Mouse (Mus musculus): Measurements from ENCODE around the gene Gm17720. TPM values are rescaled to one million over a fixed set of nuclear protein-coding genes. Genes with fewer than 3 reads are reported as not detected.
"Not testable (repeated sequence)": the region's sequence is repeated elsewhere in the genome, so short reads cannot be mapped to it uniquely, and the experiment has no call there.

The Gm17720 gene
- polyA plus RNA-seq, 2 experiments: not detected

DNA sequence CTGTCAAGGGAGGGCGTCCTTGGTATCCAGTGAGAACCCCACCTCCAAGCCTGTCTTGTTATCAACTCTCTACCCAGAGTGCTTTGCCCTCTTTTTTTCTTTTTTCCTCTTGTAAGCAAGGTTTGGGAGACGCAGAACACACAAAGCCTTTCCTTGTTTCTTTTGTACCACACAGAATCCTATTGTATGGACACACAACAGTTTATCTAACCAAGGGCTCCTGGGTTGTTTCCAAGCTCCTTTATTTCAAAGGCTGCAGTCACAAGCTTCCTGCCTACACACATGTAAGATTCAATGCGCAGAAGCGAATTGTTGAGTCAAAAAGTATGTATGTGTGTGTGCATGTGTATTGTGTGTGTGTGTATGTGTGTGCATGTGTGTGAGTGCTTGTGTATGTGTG lies 68.2 kb downstream of the Gm17720 start:
- WGBS (ENCODE audit: insufficient replicate concordance): 61% methylated on average over 4 of the region's 4 CpGs
- no peak for ATAC-seq (ENCODE audit: insufficient read depth)

DNA sequence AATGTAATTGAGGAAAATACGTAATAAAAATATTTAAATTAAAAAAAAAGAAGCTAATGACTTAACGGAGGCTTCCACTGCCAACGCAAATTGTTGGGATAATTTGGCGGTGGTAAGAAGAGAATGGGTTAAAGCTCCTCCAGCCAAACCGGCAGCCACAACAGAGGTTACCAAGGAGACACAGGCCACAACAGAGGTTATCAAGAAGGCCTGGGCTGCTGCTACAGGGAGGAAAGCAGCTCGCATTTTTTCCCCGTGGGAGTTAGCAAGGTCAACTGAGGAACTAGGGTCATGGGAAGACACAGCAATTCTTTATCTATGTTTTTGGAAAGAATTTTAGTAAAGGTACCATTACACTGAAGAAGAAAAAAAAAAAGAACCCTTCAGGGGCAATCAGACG lies 68.8 kb downstream of the Gm17720 start:
- not testable (repeated sequence) for H3K27me3 ChIP-seq (ENCODE audit: control insufficient read depth, insufficient read depth, low read length); H3K9me3 ChIP-seq (ENCODE audit: control insufficient read depth, low read length); H3K9ac ChIP-seq (replicated peaks); H3K36me3 ChIP-seq (replicated peaks; ENCODE audit: control insufficient read depth, insufficient read depth, low read depth); DNase-seq (ENCODE audit: low read depth in 3 of 3, low spot score in 3 of 3); H3K4me2 ChIP-seq (ENCODE audit: low read depth); H3K4me3 ChIP-seq (ENCODE audit: insufficient read depth in 1 of 2, low read depth in 2 of 2, low read length in 2 of 2); H3K4me1 ChIP-seq (replicated peaks; ENCODE audit: control insufficient read depth in 2 of 2, insufficient read depth in 2 of 2, low read length in 1 of 2); ATAC-seq (ENCODE audit: insufficient read depth); H3K27ac ChIP-seq
- 38% methylated on average over 8 of the region's 8 CpGs for WGBS (ENCODE audit: insufficient replicate concordance)

More for the DNA sequence above, 68.2 kb downstream of the Gm17720 start:
- no peak for DNase-seq (ENCODE audit: low read depth in 3 of 3, low spot score in 3 of 3)
- Histone ChIP-seq H3K27me3 (ENCODE audit: control insufficient read depth, insufficient read depth, low read length) (no peaks in the 10 kb centered on the region), H3K4me1 (replicated peaks; ENCODE audit: control insufficient read depth in 2 of 2, insufficient read depth in 2 of 2, low read length in 1 of 2) (no peaks in the 10 kb centered on the region; a peak in 1 of 4 replicates), H3K36me3 (replicated peaks; ENCODE audit: control insufficient read depth, insufficient read depth, low read depth) (no peaks in the 10 kb centered on the region), H3K9me3 (ENCODE audit: control insufficient read depth, low read length) (no peaks in the 10 kb centered on the region), H3K4me2 (ENCODE audit: low read depth) (no peak overlapping the region), H3K27ac (no peak overlapping the region), H3K9ac (replicated peaks) (no peak overlapping the region), H3K4me3 (ENCODE audit: insufficient read depth in 1 of 2, low read depth in 2 of 2, low read length in 2 of 2) (no peak overlapping the region)
- TF ChIP-seq EP300 (IDR thresholded peaks at IDR 0.05; ENCODE audit: low read depth) (no peak), CTCF (IDR thresholded peaks at IDR 0.05; ENCODE audit: low read depth) (no peak)

Other genes starting within 250 kb of the Gm17720 start
- 6.5 TPM in 2 replicates for gene Phlpp2, start 234.2 kb downstream of the Gm17720 start, polyA plus RNA-seq (2012; rRNA removed)
- 3.1 and 3.9 TPM in 2 replicates for gene Phlpp2, start 234.2 kb downstream of the Gm17720 start, polyA plus RNA-seq (2014; fragmentation: Nextera tagmentation; extraction: Ambion mirVana)
- 0.02 and 0.04 TPM in 2 replicates for gene Marveld3, start 140.6 kb downstream of the Gm17720 start, polyA plus RNA-seq (2012; rRNA removed)
- gene Marveld3, start 140.6 kb downstream of the Gm17720 start, polyA plus RNA-seq (2014; fragmentation: Nextera tagmentation; extraction: Ambion mirVana): 0.09 TPM in 1 of 2 replicates, not detected in the other
- gene Tat, start 112.3 kb downstream of the Gm17720 start, polyA plus RNA-seq (2012; rRNA removed): 0.25 TPM in 2 replicates
- gene Tat, start 112.3 kb downstream of the Gm17720 start, polyA plus RNA-seq (2014; fragmentation: Nextera tagmentation; extraction: Ambion mirVana): 0.13 and 0.27 TPM in 2 replicates
- 0.02 TPM in 1 of 2 replicates, not detected in the other for gene Chst4, start 63.0 kb downstream of the Gm17720 start, polyA plus RNA-seq (2012; rRNA removed)
- not detected in 2 replicates for gene Chst4, start 63.0 kb downstream of the Gm17720 start, polyA plus RNA-seq (2014; fragmentation: Nextera tagmentation; extraction: Ambion mirVana)
- gene Zfp612, start 23.0 kb downstream of the Gm17720 start, polyA plus RNA-seq (2012; rRNA removed): 0.23 and 0.36 TPM in 2 replicates
- 0.52 and 0.92 TPM in 2 replicates for gene Zfp612, start 23.0 kb downstream of the Gm17720 start, polyA plus RNA-seq (2014; fragmentation: Nextera tagmentation; extraction: Ambion mirVana)
- not detected in 2 replicates for gene Gm21964, start 1.5 kb downstream of the Gm17720 start, polyA plus RNA-seq (2012; rRNA removed)
- not detected in 2 replicates for gene Gm21964, start 1.5 kb downstream of the Gm17720 start, polyA plus RNA-seq (2014; fragmentation: Nextera tagmentation; extraction: Ambion mirVana)
- gene Calb2, start 65.5 kb upstream of the Gm17720 start, polyA plus RNA-seq (2012; rRNA removed): not detected in 2 replicates
- not detected in 2 replicates for gene Calb2, start 65.5 kb upstream of the Gm17720 start, polyA plus RNA-seq (2014; fragmentation: Nextera tagmentation; extraction: Ambion mirVana)
- 1.8 and 2.5 TPM in 2 replicates for gene Cmtr2, start 112.9 kb upstream of the Gm17720 start, polyA plus RNA-seq (2012; rRNA removed)
- 3.1 and 4.0 TPM in 2 replicates for gene Cmtr2, start 112.9 kb upstream of the Gm17720 start, polyA plus RNA-seq (2014; fragmentation: Nextera tagmentation; extraction: Ambion mirVana)
- 0.05 and 0.10 TPM in 2 replicates for gene Hydin, start 164.2 kb upstream of the Gm17720 start, polyA plus RNA-seq (2012; rRNA removed)
- 0.03 TPM in 2 replicates for gene Hydin, start 164.2 kb upstream of the Gm17720 start, polyA plus RNA-seq (2014; fragmentation: Nextera tagmentation; extraction: Ambion mirVana)